Mouse (Mus musculus) hindbrain, postnatal 0 days (tissue): ENCODE results near the gene 9530068E07Rik. TPM values are rescaled to one million over a fixed set of nuclear protein-coding genes. Genes with fewer than 3 reads are reported as not detected.

Experiments
- ATAC-seq: fragments of 200-750 bp; cut with Nextera tagmentation; 2 replicates; pipeline ENCODE4 v1.8.0; 2017; ENCODE audit warnings: mild to moderate bottlenecking, moderate TSS enrichment, moderate library complexity
- DNase-seq: peaks from one replicate; pipeline ENCODE4 v3.0.0-alpha.2; 2015; ENCODE audit warnings: low spot score
- H3K27ac ChIP-seq: fragments of 300-500 bp; sonication (generic); 2 replicates; pipeline ENCODE4 v1.5.1; 2014; ENCODE audit warnings: mild to moderate bottlenecking
- H3K27me3 ChIP-seq: fragments of 300-500 bp; sonication (generic); 2 replicates; pipeline ENCODE4 v1.6.1; 2014; ENCODE audit warnings: low read length, mixed read lengths; ENCODE audit not compliant: insufficient read depth
- H3K36me3 ChIP-seq: fragments of 300-500 bp; sonication (generic); 2 replicates; pipeline ENCODE4 v1.6.1; 2014; ENCODE audit warnings: low read length, mixed read lengths; ENCODE audit not compliant: insufficient read depth
- H3K4me1 ChIP-seq: fragments of 300-500 bp; sonication (generic); 2 replicates; pipeline ENCODE4 v1.6.1; 2014; ENCODE audit warnings: antibody characterized with exemption, low read length, mixed read lengths; ENCODE audit not compliant: insufficient read depth
- H3K4me2 ChIP-seq: fragments of 300-500 bp; sonication (generic); 2 replicates; pipeline ENCODE4 v1.6.1; 2014; ENCODE audit warnings: low read depth, mild to moderate bottlenecking, low read length, moderate library complexity, mixed read lengths
- H3K4me3 ChIP-seq: fragments of 300-500 bp; sonication (generic); 2 replicates; pipeline ENCODE4 v1.5.1; 2014; ENCODE audit warnings: low read length
- H3K9ac ChIP-seq: fragments of 300-500 bp; sonication (generic); replicated peaks from 2 replicates; pipeline ENCODE4 v1.6.1; 2014; ENCODE audit warnings: mild to moderate bottlenecking, low read length, moderate library complexity, mixed read lengths
- H3K9me3 ChIP-seq: fragments of 300-500 bp; sonication (generic); 2 replicates; pipeline ENCODE4 v1.6.1; 2016; ENCODE audit warnings: low read length, mixed read lengths
- CTCF ChIP-seq: IDR thresholded peaks from 2 replicates; pipeline ENCODE4 v1.5.1; 2016; ENCODE audit warnings: antibody characterized with exemption, control low read depth, low read depth
- WGBS: fragments of 180-500 bp; shearing (Covaris S2); extraction: QIAGEN DNeasy Blood & Tissue Kit; methylation state at CpG from one replicate; pipeline ENCODE4 v1.1.7; 2014; 5-methylcytosine and 5-hydroxymethylcytosine counted together
- polyA plus RNA-seq: library from polyadenylated mRNA; unstranded; fragments of >200 nt; fragmentation: Nextera tagmentation; extraction: Ambion mirVana; gene quantifications from 2 replicates; pipeline ENCODE4 v1.2.1, GENCODE M21; 2015
- total RNA-seq: library from RNA; depleted of rRNA; stranded (reverse); fragments of >200 nt; gene quantifications from 2 replicates; pipeline ENCODE4 v1.2.3, GENCODE M21; 2014; rRNA removed

The 9530068E07Rik gene
- total and polyA plus RNA-seq, 2 experiments from 2014 or later = 125 to 131 TPM

DNA sequence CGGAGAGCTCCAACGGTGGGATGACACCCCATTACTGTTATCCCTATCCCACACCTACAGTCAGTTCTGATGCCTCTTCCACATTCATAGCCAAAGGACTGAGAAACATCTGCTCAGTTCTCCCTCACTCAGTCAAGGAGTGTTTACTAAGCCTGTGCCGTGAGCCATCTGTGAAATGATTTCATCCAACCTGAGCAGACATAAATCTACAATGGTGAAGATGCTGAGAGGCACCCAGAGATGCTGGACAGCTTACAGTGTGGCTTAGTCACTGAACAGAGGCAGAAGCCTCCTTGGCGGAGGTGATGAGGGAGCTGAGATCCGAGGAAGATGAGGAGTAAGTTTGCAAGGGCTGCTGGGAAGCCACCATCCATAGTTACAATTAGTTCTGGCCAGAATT lies 62.1 kb downstream of the 9530068E07Rik start:
- no peak for DNase-seq
- no peak for ATAC-seq
- Histone ChIP-seq H3K27ac (no peak overlapping the region), H3K4me1 (no peaks in the 10 kb centered on the region), H3K36me3 (no peaks in the 10 kb centered on the region), H3K9ac (no peak overlapping the region), H3K9me3 (no peaks in the 10 kb centered on the region), H3K4me2 (no peak overlapping the region), H3K27me3 (no peaks in the 10 kb centered on the region), H3K4me3 (no peak overlapping the region)
- 92% methylated on average over 5 of the region's 5 CpGs for WGBS
- TF ChIP-seq CTCF = no peak

Other genes starting within 250 kb of the 9530068E07Rik start
- gene Olfr1371, start 182.4 kb upstream of the 9530068E07Rik start, total RNA-seq = not detected in 2 replicates
- not detected in 2 replicates for gene Olfr1371, start 182.4 kb upstream of the 9530068E07Rik start, polyA plus RNA-seq
- gene Skp1a, start 164.4 kb upstream of the 9530068E07Rik start, total RNA-seq = 320 and 370 TPM in 2 replicates
- 1,108 and 1,162 TPM in 2 replicates for gene Skp1a, start 164.4 kb upstream of the 9530068E07Rik start, polyA plus RNA-seq
- gene Tcf7, start 113.4 kb upstream of the 9530068E07Rik start, total RNA-seq = 2.2 and 3.3 TPM in 2 replicates
- 3.3 and 4.3 TPM in 2 replicates for gene Tcf7, start 113.4 kb upstream of the 9530068E07Rik start, polyA plus RNA-seq
- 276 and 314 TPM in 2 replicates for gene Vdac1, start 35.6 kb upstream of the 9530068E07Rik start, total RNA-seq
- gene Vdac1, start 35.6 kb upstream of the 9530068E07Rik start, polyA plus RNA-seq = 437 and 441 TPM in 2 replicates